Mouse (Mus musculus): ENCODE measurements around the gene Siglec1. TPM values are rescaled to one million over a fixed set of nuclear protein-coding genes. Genes with fewer than 3 reads are reported as not detected.

The Siglec1 gene
- polyA plus RNA-seq, 1 experiment from 2014 or later: 0.13 TPM

- Histone ChIP-seq H3K9me3 (ENCODE audit: control insufficient read depth, low read length) (no peaks in the 10 kb centered on the region), H3K4me1 (replicated peaks; ENCODE audit: control insufficient read depth, insufficient read depth, low read length) (peaks cover 9% of the 10 kb centered on the region; the same call in 1 of the 2 replicates), H3K36me3 (ENCODE audit: control insufficient read depth, insufficient read depth, low read length) (no peaks in the 10 kb centered on the region), H3K9ac (ENCODE audit: low read length) (no peak overlapping the region), H3K27ac (ENCODE audit: low read depth, low read length) (no peak overlapping the region), H3K4me2 (ENCODE audit: low read depth, low read length, severe bottlenecking) (no peak overlapping the region), H3K4me3 (ENCODE audit: low read depth, low read length) (no peak overlapping the region; the same call in 1 of the 2 replicates), H3K27me3 (ENCODE audit: control insufficient read depth, insufficient read depth, low read length) (no peaks in the 10 kb centered on the region)
- ATAC-seq (replicated peaks; ENCODE audit: low FRiP score) (no peak), DNase-seq (ENCODE audit: low spot score) (no peak)
- 91% methylated on average over 3 of the region's 3 CpGs for WGBS
Measured at GRCm38 (mm10) chr2:131128636-131129157, 42.1 kb upstream of the Siglec1 start.

GRCm38 (mm10) chr2:131128211-131128610 lies 41.6 kb upstream of the Siglec1 start:
- Histone ChIP-seq H3K4me3 (ENCODE audit: low read depth, low read length) (peak overlapping the region; percentile 45; the same call in 1 of the 2 replicates), H3K9me3 (ENCODE audit: control insufficient read depth, low read length) (no peaks in the 10 kb centered on the region), H3K4me2 (ENCODE audit: low read depth, low read length, severe bottlenecking) (peak overlapping the region; percentile 87; the same call in 1 of the 2 replicates), H3K4me1 (replicated peaks; ENCODE audit: control insufficient read depth, insufficient read depth, low read length) (peaks cover 9% of the 10 kb centered on the region; the same call in 1 of the 2 replicates), H3K27ac (ENCODE audit: low read depth, low read length) (no peak overlapping the region), H3K27me3 (ENCODE audit: control insufficient read depth, insufficient read depth, low read length) (no peaks in the 10 kb centered on the region), H3K9ac (ENCODE audit: low read length) (no peak overlapping the region), H3K36me3 (ENCODE audit: control insufficient read depth, insufficient read depth, low read length) (no peaks in the 10 kb centered on the region)
- no peak for ATAC-seq (replicated peaks; ENCODE audit: low FRiP score)
- WGBS: 87% methylated on average over 5 of the region's 5 CpGs
- no peak for DNase-seq (ENCODE audit: low spot score)

GRCm38 (mm10) chr2:131127161-131127730 lies 40.7 kb upstream of the Siglec1 start, which contains the start of gene Hspa12b:
Gene Hspa12b (plus strand): TSS chr2:131127280.
- ATAC-seq (replicated peaks; ENCODE audit: low FRiP score): peak; percentile 88
- Histone ChIP-seq H3K9ac (ENCODE audit: low read length) (peak within 1 kb of the TSS; percentile 63), H3K4me1 (replicated peaks; ENCODE audit: control insufficient read depth, insufficient read depth, low read length) (peaks cover 9% of the 10 kb centered on the region; the same call in 1 of the 2 replicates), H3K27me3 (ENCODE audit: control insufficient read depth, insufficient read depth, low read length) (no peaks in the 10 kb centered on the region), H3K4me2 (ENCODE audit: low read depth, low read length, severe bottlenecking) (peak within 1 kb of the TSS; percentile 87), H3K27ac (ENCODE audit: low read depth, low read length) (0 out of 2 replicates have a peak within 1 kb of the TSS, but pooled peaks have one; percentile 5), H3K9me3 (ENCODE audit: control insufficient read depth, low read length) (no peaks in the 10 kb centered on the region), H3K36me3 (ENCODE audit: control insufficient read depth, insufficient read depth, low read length) (no peaks in the 10 kb centered on the region), H3K4me3 (ENCODE audit: low read depth, low read length) (peak within 1 kb of the TSS; percentile 45)
- DNase-seq (ENCODE audit: low spot score): peak; percentile 82
- under 1% methylated on average over 21 of the region's 28 CpGs for WGBS

GRCm38 (mm10) chr2:131125964-131126815 lies 39.6 kb upstream of the Siglec1 start:
- ATAC-seq (replicated peaks; ENCODE audit: low FRiP score): no peak
- Histone ChIP-seq H3K4me2 (ENCODE audit: low read depth, low read length, severe bottlenecking) (0 out of 2 replicates have a peak overlapping the region, but pooled peaks have one; percentile 87), H3K9me3 (ENCODE audit: control insufficient read depth, low read length) (no peaks in the 10 kb centered on the region), H3K36me3 (ENCODE audit: control insufficient read depth, insufficient read depth, low read length) (no peaks in the 10 kb centered on the region), H3K9ac (ENCODE audit: low read length) (no peak overlapping the region), H3K4me1 (replicated peaks; ENCODE audit: control insufficient read depth, insufficient read depth, low read length) (peaks cover 9% of the 10 kb centered on the region; the same call in 1 of the 2 replicates), H3K4me3 (ENCODE audit: low read depth, low read length) (no peak overlapping the region), H3K27ac (ENCODE audit: low read depth, low read length) (no peak overlapping the region), H3K27me3 (ENCODE audit: control insufficient read depth, insufficient read depth, low read length) (no peaks in the 10 kb centered on the region)
- WGBS: 45% methylated on average over 9 of the region's 9 CpGs
- no peak for DNase-seq (ENCODE audit: low spot score)

GRCm38 (mm10) chr2:131125157-131125963 lies 38.8 kb upstream of the Siglec1 start:
- ATAC-seq (replicated peaks; ENCODE audit: low FRiP score): no peak
- no peaks in the 10 kb centered on the region for H3K27me3 ChIP-seq (ENCODE audit: control insufficient read depth, insufficient read depth, low read length)
- 84% methylated on average over 9 of the region's 9 CpGs for WGBS

GRCm38 (mm10) chr2:131124166-131124565 lies 37.6 kb upstream of the Siglec1 start:
- Histone ChIP-seq H3K4me1 (replicated peaks; ENCODE audit: control insufficient read depth, insufficient read depth, low read length) (peaks cover 9% of the 10 kb centered on the region; the same call in 1 of the 2 replicates), H3K9me3 (ENCODE audit: control insufficient read depth, low read length) (no peaks in the 10 kb centered on the region), H3K4me2 (ENCODE audit: low read depth, low read length, severe bottlenecking) (no peak overlapping the region), H3K4me3 (ENCODE audit: low read depth, low read length) (no peak overlapping the region), H3K27me3 (ENCODE audit: control insufficient read depth, insufficient read depth, low read length) (no peaks in the 10 kb centered on the region), H3K9ac (ENCODE audit: low read length) (no peak overlapping the region), H3K36me3 (ENCODE audit: control insufficient read depth, insufficient read depth, low read length) (no peaks in the 10 kb centered on the region), H3K27ac (ENCODE audit: low read depth, low read length) (no peak overlapping the region)
- WGBS: 83% methylated on average over 3 of the region's 3 CpGs
- ATAC-seq (replicated peaks; ENCODE audit: low FRiP score): no peak
- no peak for DNase-seq (ENCODE audit: low spot score)

More at GRCm38 (mm10) chr2:131125157-131125963, 38.8 kb upstream of the Siglec1 start:
- no peaks in the 10 kb centered on the region for H3K36me3 ChIP-seq (ENCODE audit: control insufficient read depth, insufficient read depth, low read length)
- H3K9ac ChIP-seq (ENCODE audit: low read length): no peak overlapping the region
- no peak overlapping the region for H3K4me2 ChIP-seq (ENCODE audit: low read depth, low read length, severe bottlenecking)
- H3K27ac ChIP-seq (ENCODE audit: low read depth, low read length): no peak overlapping the region
- H3K4me1 ChIP-seq (replicated peaks; ENCODE audit: control insufficient read depth, insufficient read depth, low read length): peaks cover 9% of the 10 kb centered on the region; the same call in 1 of the 2 replicates
- H3K4me3 ChIP-seq (ENCODE audit: low read depth, low read length): no peak overlapping the region
- DNase-seq (ENCODE audit: low spot score): no peak
- no peaks in the 10 kb centered on the region for H3K9me3 ChIP-seq (ENCODE audit: control insufficient read depth, low read length)

GRCm38 (mm10) chr2:131118968-131119574 lies 32.5 kb upstream of the Siglec1 start:
- 83% methylated on average over 2 of the region's 2 CpGs for WGBS
- no peak for DNase-seq (ENCODE audit: low spot score)

More at GRCm38 (mm10) chr2:131118968-131119574, 32.5 kb upstream of the Siglec1 start:
- H3K4me2 ChIP-seq (ENCODE audit: low read depth, low read length, severe bottlenecking): no peak overlapping the region
- H3K9ac ChIP-seq (ENCODE audit: low read length): no peak overlapping the region
- H3K9me3 ChIP-seq (ENCODE audit: control insufficient read depth, low read length): no peaks in the 10 kb centered on the region
- ATAC-seq (replicated peaks; ENCODE audit: low FRiP score): no peak
- H3K4me1 ChIP-seq (replicated peaks; ENCODE audit: control insufficient read depth, insufficient read depth, low read length): no peaks in the 10 kb centered on the region
- H3K27ac ChIP-seq (ENCODE audit: low read depth, low read length): no peak overlapping the region
- H3K4me3 ChIP-seq (ENCODE audit: low read depth, low read length): no peak overlapping the region
- H3K27me3 ChIP-seq (ENCODE audit: control insufficient read depth, insufficient read depth, low read length): no peaks in the 10 kb centered on the region
- no peaks in the 10 kb centered on the region for H3K36me3 ChIP-seq (ENCODE audit: control insufficient read depth, insufficient read depth, low read length)
